Mouse (Mus musculus): ENCODE results near the gene Gmcl1. TPM values are rescaled to one million over a fixed set of nuclear protein-coding genes. Genes with fewer than 3 reads are reported as not detected.

Gmcl1 gene
- polyA plus RNA-seq, 1 experiment from 2014 or later: 41.0 TPM

DNA sequence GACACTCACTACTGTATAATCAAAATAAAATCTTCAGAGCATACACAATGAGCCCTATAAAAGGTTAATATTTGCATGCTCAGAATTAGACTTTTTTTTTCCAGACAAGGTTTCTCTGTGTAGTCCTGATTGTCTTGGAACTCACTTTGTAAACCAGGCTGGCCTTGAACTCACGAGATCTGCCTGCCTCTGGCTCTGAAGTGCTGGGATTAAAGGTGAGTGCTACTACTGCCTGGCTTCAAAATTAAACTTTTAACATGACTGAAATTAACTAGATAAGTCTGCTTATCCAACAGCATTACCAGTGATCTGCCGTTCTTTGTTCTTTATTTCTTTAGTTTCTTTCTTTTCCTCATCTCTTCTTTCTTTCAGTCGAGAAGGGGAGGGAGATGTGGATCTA, 51.9 kb downstream of the Gmcl1 start:
- ATAC-seq: no peak
- WGBS: 89% methylated on average over 3 of the region's 3 CpGs
- peaks cover 60% of the 10 kb centered on the region for H3K36me3 ChIP-seq

GRCm38 (mm10) chr6:86678341-86678740, 54.8 kb downstream of the Gmcl1 start:
- no peak overlapping the region for H3K4me2 ChIP-seq (replicated peaks)
- no peak for ATAC-seq
- H3K36me3 ChIP-seq: peaks cover 88% of the 10 kb centered on the region
- no peak overlapping the region for H3K4me3 ChIP-seq (replicated peaks)
- no peak overlapping the region for H3K27ac ChIP-seq
- no peak overlapping the region for H3K9ac ChIP-seq (replicated peaks)
- WGBS: 77% methylated on average over 6 of the region's 6 CpGs
- no peaks in the 10 kb centered on the region for H3K27me3 ChIP-seq
- peaks cover 2% of the 10 kb centered on the region for H3K4me1 ChIP-seq (replicated peaks)
- H3K9me3 ChIP-seq: no peaks in the 10 kb centered on the region

More for the DNA sequence above, 51.9 kb downstream of the Gmcl1 start:
- peaks cover 13% of the 10 kb centered on the region for H3K4me1 ChIP-seq (replicated peaks)
- H3K9me3 ChIP-seq: no peaks in the 10 kb centered on the region
- no peak overlapping the region for H3K27ac ChIP-seq
- no peak overlapping the region for H3K4me3 ChIP-seq (replicated peaks)
- no peak overlapping the region for H3K9ac ChIP-seq (replicated peaks)
- H3K4me2 ChIP-seq (replicated peaks): no peak overlapping the region
- no peaks in the 10 kb centered on the region for H3K27me3 ChIP-seq

- no peak for ATAC-seq
- 18% methylated on average over 2 of the region's 2 CpGs for WGBS
These were observed 62.3 kb downstream of the Gmcl1 start for GRCm38 (mm10) chr6:86670873-86671272.

GRCm38 (mm10) chr6:86669240-86669727, 63.9 kb downstream of the Gmcl1 start:
- peak overlapping the region; percentile 93 for H3K9ac ChIP-seq (replicated peaks)
- ATAC-seq: peak; percentile 100
- H3K36me3 ChIP-seq: peaks cover 39% of the 10 kb centered on the region
- 1% methylated on average over 36 of the region's 37 CpGs for WGBS
- peak overlapping the region; percentile 70 for H3K27ac ChIP-seq
- peaks cover 34% of the 10 kb centered on the region for H3K4me1 ChIP-seq (replicated peaks)
- no peaks in the 10 kb centered on the region for H3K9me3 ChIP-seq
- H3K4me2 ChIP-seq (replicated peaks): peak overlapping the region; percentile 84
- peak overlapping the region; percentile 94 for H3K4me3 ChIP-seq (replicated peaks)
- H3K27me3 ChIP-seq: no peaks in the 10 kb centered on the region

More at GRCm38 (mm10) chr6:86670873-86671272, 62.3 kb downstream of the Gmcl1 start:
- H3K9me3 ChIP-seq: no peaks in the 10 kb centered on the region
- no peaks in the 10 kb centered on the region for H3K27me3 ChIP-seq
- no peak overlapping the region for H3K9ac ChIP-seq (replicated peaks)
- peaks cover 34% of the 10 kb centered on the region for H3K4me1 ChIP-seq (replicated peaks)
- H3K36me3 ChIP-seq: peaks cover 50% of the 10 kb centered on the region
- H3K4me2 ChIP-seq (replicated peaks): no peak overlapping the region
- H3K27ac ChIP-seq: 0 out of 2 replicates have a peak overlapping the region, but pooled peaks have one; percentile 21
- H3K4me3 ChIP-seq (replicated peaks): no peak overlapping the region

- ATAC-seq: peak; percentile 98; the same call in 1 of the 2 replicates
- Histone ChIP-seq H3K9ac (replicated peaks) (peak within 1 kb of the TSS; percentile 93), H3K9me3 (no peaks in the 10 kb centered on the region), H3K36me3 (peaks cover 38% of the 10 kb centered on the region), H3K27ac (peak within 1 kb of the TSS; percentile 70), H3K4me2 (replicated peaks) (peak within 1 kb of the TSS; percentile 84), H3K4me3 (replicated peaks) (peak within 1 kb of the TSS; percentile 94), H3K27me3 (no peaks in the 10 kb centered on the region), H3K4me1 (replicated peaks) (peaks cover 34% of the 10 kb centered on the region)
- under 1% methylated on average over 43 of the region's 76 CpGs for WGBS
These were observed 64.5 kb downstream of the Gmcl1 start, which contains the start of gene Mxd1 for GRCm38 (mm10) chr6:86668580-86669239. TSS of gene Mxd1 (minus strand) at chr6:86669161.

DNA sequence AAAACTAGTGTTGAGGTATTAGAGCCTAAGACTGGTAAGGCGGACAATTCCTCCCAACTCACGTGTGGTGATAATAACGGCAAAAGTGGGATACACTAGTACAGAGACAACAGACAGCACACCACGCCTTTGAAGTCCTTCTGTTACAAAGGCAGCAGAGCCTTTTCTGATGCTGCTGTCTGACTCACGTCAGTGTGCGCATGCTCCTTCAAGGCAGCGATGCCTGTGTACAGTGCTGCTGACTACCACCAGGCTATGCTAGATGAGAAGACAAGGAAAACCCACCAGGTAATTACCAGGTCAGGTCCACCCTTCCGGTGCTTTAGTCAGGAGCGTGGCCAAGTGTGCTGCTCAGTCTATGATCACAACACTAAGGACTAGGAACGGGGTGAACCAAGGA, 66.1 kb downstream of the Gmcl1 start:
- no peak for ATAC-seq
- Histone ChIP-seq H3K4me3 (replicated peaks) (peak overlapping the region; percentile 94), H3K4me2 (replicated peaks) (peak overlapping the region; percentile 84; the same call in 1 of the 2 replicates), H3K27ac (no peak overlapping the region), H3K9ac (replicated peaks) (peak overlapping the region; percentile 93), H3K9me3 (no peaks in the 10 kb centered on the region), H3K36me3 (peaks cover 38% of the 10 kb centered on the region), H3K27me3 (no peaks in the 10 kb centered on the region), H3K4me1 (replicated peaks) (peaks cover 34% of the 10 kb centered on the region)
- WGBS: 90% methylated on average over 10 of the region's 10 CpGs

DNA sequence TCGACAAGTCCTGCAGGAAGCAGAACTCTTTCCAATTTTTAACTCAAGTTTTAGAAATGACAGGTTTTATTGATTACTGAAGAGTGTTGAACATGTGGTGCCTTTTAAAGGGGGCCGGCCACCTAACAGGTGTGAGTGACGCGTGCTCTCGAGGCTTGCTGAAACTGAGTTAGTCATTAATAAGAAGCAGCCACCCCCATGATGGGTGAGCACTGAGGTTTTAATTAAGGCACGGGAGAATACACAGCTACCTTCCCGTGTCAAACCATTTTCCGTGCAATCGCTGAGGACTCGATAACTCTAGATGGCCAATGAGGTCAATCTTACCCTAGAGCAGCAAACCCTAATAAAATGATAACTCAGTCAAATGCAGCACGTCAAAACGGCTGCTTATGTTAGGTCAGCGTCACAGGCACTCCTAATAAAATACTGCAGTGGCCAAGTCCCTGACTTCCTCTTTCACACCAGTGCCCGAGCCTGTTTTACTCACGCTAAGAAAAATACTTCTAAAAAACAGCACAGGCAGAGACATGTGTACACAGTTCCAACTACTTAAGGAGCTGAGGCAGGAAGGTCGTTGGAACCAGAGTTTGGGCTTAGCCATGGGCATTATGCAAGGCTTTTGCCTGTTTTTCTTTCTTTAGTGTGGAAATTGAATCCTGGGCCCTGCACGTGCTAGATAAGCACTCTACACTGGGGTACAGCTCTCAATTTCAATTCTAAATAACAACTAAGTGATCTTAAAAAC, 67.4 kb downstream of the Gmcl1 start:
- WGBS: 91% methylated on average over 17 of the region's 17 CpGs
- no peak for ATAC-seq

GRCm38 (mm10) chr6:86665076-86665475, 68.1 kb downstream of the Gmcl1 start:
- WGBS: 87% methylated on average over 5 of the region's 5 CpGs

More for the DNA sequence above, 67.4 kb downstream of the Gmcl1 start:
- H3K9ac ChIP-seq (replicated peaks): no peak overlapping the region
- H3K36me3 ChIP-seq: peaks cover 47% of the 10 kb centered on the region
- H3K27me3 ChIP-seq: no peaks in the 10 kb centered on the region
- no peak overlapping the region for H3K27ac ChIP-seq
- H3K9me3 ChIP-seq: no peaks in the 10 kb centered on the region
- H3K4me2 ChIP-seq (replicated peaks): no peak overlapping the region
- H3K4me1 ChIP-seq (replicated peaks): peaks cover 34% of the 10 kb centered on the region
- no peak overlapping the region for H3K4me3 ChIP-seq (replicated peaks)

GRCm38 (mm10) chr6:86660161-86660877, 72.9 kb downstream of the Gmcl1 start:
- H3K9ac ChIP-seq (replicated peaks): no peak overlapping the region
- WGBS: 77% methylated on average over 9 of the region's 9 CpGs

More at GRCm38 (mm10) chr6:86665076-86665475, 68.1 kb downstream of the Gmcl1 start:
- Histone ChIP-seq H3K27ac (no peak overlapping the region), H3K36me3 (peaks cover 54% of the 10 kb centered on the region), H3K9ac (replicated peaks) (no peak overlapping the region), H3K4me2 (replicated peaks) (no peak overlapping the region), H3K27me3 (no peaks in the 10 kb centered on the region), H3K4me3 (replicated peaks) (no peak overlapping the region), H3K9me3 (no peaks in the 10 kb centered on the region), H3K4me1 (replicated peaks) (peaks cover 32% of the 10 kb centered on the region)
- ATAC-seq: no peak

GRCm38 (mm10) chr6:86658501-86658900, 74.7 kb downstream of the Gmcl1 start:
- H3K4me1 ChIP-seq (replicated peaks): no peaks in the 10 kb centered on the region
- no peaks in the 10 kb centered on the region for H3K27me3 ChIP-seq
- peaks cover 72% of the 10 kb centered on the region for H3K36me3 ChIP-seq
- H3K9ac ChIP-seq (replicated peaks): no peak overlapping the region
- H3K9me3 ChIP-seq: no peaks in the 10 kb centered on the region
- WGBS: 88% methylated on average over 3 of the region's 3 CpGs
- H3K27ac ChIP-seq: no peak overlapping the region
- no peak for ATAC-seq
- H3K4me2 ChIP-seq (replicated peaks): no peak overlapping the region
- no peak overlapping the region for H3K4me3 ChIP-seq (replicated peaks)

More at GRCm38 (mm10) chr6:86660161-86660877, 72.9 kb downstream of the Gmcl1 start:
- no peaks in the 10 kb centered on the region for H3K27me3 ChIP-seq
- H3K4me1 ChIP-seq (replicated peaks): no peaks in the 10 kb centered on the region
- peaks cover 78% of the 10 kb centered on the region for H3K36me3 ChIP-seq
- no peak overlapping the region for H3K4me2 ChIP-seq (replicated peaks)
- H3K4me3 ChIP-seq (replicated peaks): no peak overlapping the region
- no peaks in the 10 kb centered on the region for H3K9me3 ChIP-seq
- H3K27ac ChIP-seq: no peak overlapping the region
- no peak for ATAC-seq

GRCm38 (mm10) chr6:86654270-86654916, 78.8 kb downstream of the Gmcl1 start:
- no peak overlapping the region for H3K4me2 ChIP-seq (replicated peaks)
- H3K9me3 ChIP-seq: no peaks in the 10 kb centered on the region
- no peak overlapping the region for H3K4me3 ChIP-seq (replicated peaks)
- no peaks in the 10 kb centered on the region for H3K27me3 ChIP-seq
- H3K4me1 ChIP-seq (replicated peaks): no peaks in the 10 kb centered on the region
- ATAC-seq: no peak
- no peak overlapping the region for H3K9ac ChIP-seq (replicated peaks)
- WGBS: 78% methylated on average over 9 of the region's 9 CpGs
- H3K27ac ChIP-seq: no peak overlapping the region
- H3K36me3 ChIP-seq: peaks cover 69% of the 10 kb centered on the region
